Mouse (Mus musculus): ENCODE data around the gene Neurl3. TPM values are rescaled to one million over a fixed set of nuclear protein-coding genes. Genes with fewer than 3 reads are reported as not detected.
A peak's percentile ranks its signal among the peaks of the same experiment; 100 is the strongest.

Gene Neurl3
- total and polyA plus RNA-seq, 3 experiments: 0.08 to 0.09 (median 0.08) TPM

GRCm38 (mm10) chr1:36266293-36266692 is 8.2 kb downstream of the Neurl3 start:
- peaks cover 24 to 50% of the 10 kb centered on the region in 2 experiments for H3K4me1 ChIP-seq (ENCODE audit: control insufficient read depth in 1 of 2, insufficient read depth in 2 of 2)
- in situ Hi-C loops (cut with MboI; ENCODE audit: low pct_ligation_motif_present, low pct_unique_long_range_greater_than_20kb, low sequenced_read_pairs): loop anchor here (25.0 kb wide), 1 partner anchor 429 kb away; no protein-coding TSS in a partner anchor
- peaks cover 3% of the 10 kb centered on the region for H3K27me3 ChIP-seq (replicated peaks)
- H3K79me2 ChIP-seq (replicated peaks; ENCODE audit: control insufficient read depth, extremely low read depth, insufficient read depth, poor library complexity, severe bottlenecking): no peaks in the 10 kb centered on the region
- H3K9ac ChIP-seq (ENCODE audit: insufficient read depth, low read depth): no peak overlapping the region
- dilution Hi-C loops (cut with MboI; ENCODE audit: extremely low pct_ligation_motif_present, extremely low pct_unique_long_range_greater_than_20kb, low sequenced_read_pairs): no loop called here
- no peak overlapping the region for H3K4me3 ChIP-seq (replicated peaks in 1 of 3; ENCODE audit: low read depth in 2 of 3, low read length in 2 of 3, poor library complexity in 1 of 3)
- no peak for DNase-seq (ENCODE audit: extremely low read depth)
- no peak overlapping the region for H3K4me2 ChIP-seq (ENCODE audit: insufficient read depth, low read depth, poor library complexity, severe bottlenecking)
- H3K9me3 ChIP-seq (replicated peaks; ENCODE audit: low read length): no peaks in the 10 kb centered on the region
- peaks cover 3% of the 10 kb centered on the region in 2 experiments for H3K36me3 ChIP-seq (replicated peaks in 1 of 2; ENCODE audit: control insufficient read depth in 1 of 2, insufficient read depth in 1 of 2, low read length in 1 of 2)
- TF ChIP-seq POLR2A (IDR thresholded peaks at IDR 0.05; ENCODE audit: low read depth, low read length) (no peak), ZKSCAN1 (IDR thresholded peaks at IDR 0.05; ENCODE audit: borderline replicate concordance, low read depth, low read length) (no peak), EP300 (IDR thresholded peaks at IDR 0.05; ENCODE audit: low read length) (peak; percentile 68), MYC (IDR thresholded peaks at IDR 0.05; ENCODE audit: low read depth, low read length) (no peak), NELFE (IDR thresholded peaks at IDR 0.05; ENCODE audit: low read depth, low read length) (no peak), CTCF (conservative IDR thresholded peaks at IDR 0.05 in 1 of 2, IDR thresholded peaks at IDR 0.05 in 1 of 2; ENCODE audit: low read depth in 2 of 2, low read length in 2 of 2) (no peak), CHD2 (IDR thresholded peaks at IDR 0.05; ENCODE audit: low read length) (no peak), CHD1 (IDR thresholded peaks at IDR 0.05; ENCODE audit: low read depth, low read length) (no peak), KAT2A (IDR thresholded peaks at IDR 0.05; ENCODE audit: insufficient replicate concordance, low read length) (no peak), MAZ (IDR thresholded peaks at IDR 0.05; ENCODE audit: low read depth, low read length) (0 out of 2 replicates have a peak, but pooled peaks have one; percentile 49), UBTF (IDR thresholded peaks at IDR 0.05; ENCODE audit: low read depth, low read length) (no peak), TBP (conservative IDR thresholded peaks at IDR 0.05; ENCODE audit: low read depth, low read length) (no peak), SIN3A (IDR thresholded peaks at IDR 0.05; ENCODE audit: low read length) (0 out of 2 replicates have a peak, but pooled peaks have one; percentile 43), RCOR1 (conservative IDR thresholded peaks at IDR 0.05; ENCODE audit: low read depth, low read length) (0 out of 2 replicates have a peak, but pooled peaks have one; percentile 33), USF1 (IDR thresholded peaks at IDR 0.05; ENCODE audit: low read depth, low read length) (no peak), SMC3 (IDR thresholded peaks at IDR 0.05; ENCODE audit: low read depth, low read length) (no peak), RAD21 (IDR thresholded peaks at IDR 0.05; ENCODE audit: low read depth, low read length) (no peak), MEF2A (IDR thresholded peaks at IDR 0.05; ENCODE audit: borderline replicate concordance, low read depth, low read length) (no peak), NRF1 (IDR thresholded peaks at IDR 0.05; ENCODE audit: low read depth, low read length) (no peak), ELF1 (IDR thresholded peaks at IDR 0.05; ENCODE audit: low read depth, low read length) (no peak), E2F4 (IDR thresholded peaks at IDR 0.05; ENCODE audit: insufficient replicate concordance, low read depth, low read length) (no peak), PAX5 (IDR thresholded peaks at IDR 0.05; ENCODE audit: low read length) (no peak), MXI1 (IDR thresholded peaks at IDR 0.05; ENCODE audit: low read depth, low read length) (no peak), GABPA (IDR thresholded peaks at IDR 0.05; ENCODE audit: insufficient replicate concordance, low read depth, low read length) (no peak), HCFC1 (IDR thresholded peaks at IDR 0.05; ENCODE audit: low read depth, low read length) (no peak), MAFK (IDR thresholded peaks at IDR 0.05; ENCODE audit: insufficient replicate concordance, low read length) (0 out of 2 replicates have a peak, but pooled peaks have one; percentile 23), ZMIZ1 (IDR thresholded peaks at IDR 0.05; ENCODE audit: low read depth, low read length) (no peak), JUND (conservative IDR thresholded peaks at IDR 0.05; ENCODE audit: low read depth, low read length) (no peak), JUN (IDR thresholded peaks at IDR 0.05; ENCODE audit: insufficient read depth, low read depth, low read length) (peak; percentile 35; the same call in 1 of the 2 replicates), BHLHE40 (IDR thresholded peaks at IDR 0.05; ENCODE audit: low read depth, low read length) (peak; percentile 86), USF2 (conservative IDR thresholded peaks at IDR 0.05; ENCODE audit: low read depth, low read length) (no peak), IRF4 (IDR thresholded peaks at IDR 0.05; ENCODE audit: low read depth, low read length) (peak; percentile 77), ZNF384 (IDR thresholded peaks at IDR 0.05; ENCODE audit: low read depth, low read length) (no peak), MAX (IDR thresholded peaks at IDR 0.05; ENCODE audit: low read length) (peak; percentile 58; the same call in 1 of the 2 replicates), TCF12 (IDR thresholded peaks at IDR 0.05; ENCODE audit: low read depth, low read length) (peak; percentile 51; the same call in 1 of the 2 replicates), ZC3H11A (IDR thresholded peaks at IDR 0.05; ENCODE audit: low read depth, low read length) (no peak), ETS1 (conservative IDR thresholded peaks at IDR 0.05; ENCODE audit: low read depth, low read length) (peak; percentile 71), POLR2AphosphoS2 (IDR thresholded peaks at IDR 0.05; ENCODE audit: low read depth, low read length) (no peak)
- no peak overlapping the region for H3K27ac ChIP-seq (ENCODE audit: insufficient read depth, low read depth)
